Mouse (Mus musculus): ENCODE measurements around the gene Slc25a4. TPM values are rescaled to one million over a fixed set of nuclear protein-coding genes. Genes with fewer than 3 reads are reported as not detected.
A peak's percentile ranks its signal among the peaks of the same experiment; 100 is the strongest.

Slc25a4 gene
- 80.7 and 87.4 TPM in 2 replicates for polyA plus RNA-seq (2015; fragmentation: Nextera tagmentation; extraction: Ambion mirVana)

DNA sequence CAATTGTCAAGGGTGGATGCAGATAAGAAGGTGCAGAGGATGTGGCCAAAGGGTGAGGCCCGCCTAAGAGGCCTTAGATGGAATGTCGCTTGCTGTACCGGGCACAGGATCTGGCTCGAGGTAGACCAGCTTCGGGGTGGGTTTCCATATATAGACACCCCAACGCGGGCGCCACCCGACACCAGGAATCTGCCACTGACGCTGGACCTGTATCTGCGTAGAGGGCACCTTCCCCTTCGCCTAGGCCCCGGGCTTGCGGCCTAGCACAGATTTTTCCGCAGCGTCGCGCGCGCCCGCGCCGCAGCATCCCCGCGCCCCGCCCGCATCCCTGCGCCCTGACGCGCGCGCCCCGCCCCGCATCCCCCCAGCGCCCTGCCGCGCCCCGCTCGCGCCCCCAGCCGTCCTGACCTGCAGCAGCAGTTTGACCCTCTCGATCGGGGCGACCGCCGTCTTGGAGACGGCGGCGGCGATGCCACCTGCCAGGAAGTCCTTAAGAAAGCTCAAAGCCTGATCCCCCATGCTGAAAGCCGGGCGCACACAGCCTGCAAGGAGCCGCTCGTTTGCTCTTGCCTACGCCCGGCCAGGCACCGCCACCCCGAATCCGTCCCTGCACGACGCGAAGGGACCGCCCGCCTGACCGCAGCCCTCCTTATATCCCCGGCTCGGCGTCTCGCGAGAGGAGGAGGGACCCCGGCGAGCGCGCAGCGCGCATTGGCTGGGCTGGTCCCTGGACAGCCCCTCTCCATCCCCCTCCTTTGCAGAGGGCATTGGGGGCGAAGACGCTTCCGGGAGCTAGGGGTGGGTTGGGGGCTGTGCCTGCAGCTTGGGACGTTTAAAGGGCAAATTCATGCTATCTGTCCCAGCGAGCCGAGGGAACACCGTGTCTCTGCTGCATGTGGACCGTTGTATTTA is at the start of gene Slc25a4:
Gene Slc25a4 (minus strand): TSS at position 881 of the 912 bp plus-strand sequence.
- Histone ChIP-seq H3K27me3 (peaks cover 16% of the 10 kb centered on the region), H3K36me3 (replicated peaks) (peaks cover 5% of the 10 kb centered on the region; the same call in 1 of the 2 replicates), H3K9me3 (replicated peaks) (no peaks in the 10 kb centered on the region), H3K27ac (replicated peaks) (peak within 1 kb of the TSS; percentile 57; the same call in 1 of the 2 replicates), H3K4me2 (peak within 1 kb of the TSS; percentile 80), H3K4me3 (replicated peaks) (peak within 1 kb of the TSS; percentile 66), H3K4me1 (replicated peaks) (peaks cover 28% of the 10 kb centered on the region), H3K9ac (peak within 1 kb of the TSS; percentile 51)
- peak; percentile 89 for ATAC-seq (ENCODE audit: insufficient read depth)
- under 1% methylated on average over 84 of the region's 84 CpGs for WGBS (ENCODE audit: insufficient replicate concordance)

- no peak for ATAC-seq (ENCODE audit: insufficient read depth)
Observed at GRCm38 (mm10) chr8:46257921-46258682, 47.0 kb upstream of the Slc25a4 start.

DNA sequence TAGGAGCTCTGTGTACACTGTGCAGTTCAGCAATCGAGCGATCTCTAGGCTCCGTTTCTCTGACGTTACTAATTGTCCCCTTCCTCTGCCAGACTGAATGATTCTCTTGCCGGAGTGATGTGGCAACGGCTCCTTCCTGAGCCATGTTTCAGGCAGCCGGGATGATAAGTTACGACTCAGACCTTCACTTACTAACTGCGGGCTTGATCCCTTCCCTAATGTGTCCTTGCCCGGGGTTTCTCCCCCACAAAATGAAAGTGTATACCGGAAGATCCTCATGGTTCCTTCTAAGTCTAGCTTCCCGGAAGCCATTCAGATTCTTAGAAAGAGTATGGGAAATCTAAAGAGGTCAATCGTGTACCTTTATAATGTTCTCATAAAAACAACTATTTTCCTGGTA is 41.4 kb upstream of the Slc25a4 start:
- WGBS (ENCODE audit: insufficient replicate concordance): 54% methylated on average over 13 of the region's 13 CpGs
- H3K4me2 ChIP-seq: no peak overlapping the region

More at GRCm38 (mm10) chr8:46257921-46258682, 47.0 kb upstream of the Slc25a4 start:
- H3K27ac ChIP-seq (replicated peaks): no peak overlapping the region
- 50% methylated on average over 19 of the region's 19 CpGs for WGBS (ENCODE audit: insufficient replicate concordance)
- H3K36me3 ChIP-seq (replicated peaks): no peaks in the 10 kb centered on the region
- H3K9me3 ChIP-seq (replicated peaks): no peaks in the 10 kb centered on the region
- H3K9ac ChIP-seq: no peak overlapping the region
- H3K27me3 ChIP-seq: 0 out of 2 replicates have a peak, but pooled peaks cover 5% of the 10 kb centered on the region
- no peak overlapping the region for H3K4me3 ChIP-seq (replicated peaks)
- no peak overlapping the region for H3K4me2 ChIP-seq
- no peaks in the 10 kb centered on the region for H3K4me1 ChIP-seq (replicated peaks)

GRCm38 (mm10) chr8:46251561-46251960 is 40.5 kb upstream of the Slc25a4 start:
- no peak overlapping the region for H3K4me2 ChIP-seq
- no peak for ATAC-seq (ENCODE audit: insufficient read depth)
- H3K27ac ChIP-seq (replicated peaks): no peak overlapping the region
- WGBS (ENCODE audit: insufficient replicate concordance): 51% methylated on average over 10 of the region's 10 CpGs
- no peaks in the 10 kb centered on the region for H3K4me1 ChIP-seq (replicated peaks)
- no peaks in the 10 kb centered on the region for H3K36me3 ChIP-seq (replicated peaks)
- H3K27me3 ChIP-seq: no peaks in the 10 kb centered on the region
- no peak overlapping the region for H3K9ac ChIP-seq
- no peaks in the 10 kb centered on the region for H3K9me3 ChIP-seq (replicated peaks)
- H3K4me3 ChIP-seq (replicated peaks): no peak overlapping the region

More for the DNA sequence above, 41.4 kb upstream of the Slc25a4 start:
- H3K36me3 ChIP-seq (replicated peaks): no peaks in the 10 kb centered on the region
- no peak for ATAC-seq (ENCODE audit: insufficient read depth)
- no peak overlapping the region for H3K4me3 ChIP-seq (replicated peaks)
- H3K27me3 ChIP-seq: no peaks in the 10 kb centered on the region
- no peak overlapping the region for H3K27ac ChIP-seq (replicated peaks)
- H3K9me3 ChIP-seq (replicated peaks): no peaks in the 10 kb centered on the region
- H3K4me1 ChIP-seq (replicated peaks): no peaks in the 10 kb centered on the region
- H3K9ac ChIP-seq: no peak overlapping the region

DNA sequence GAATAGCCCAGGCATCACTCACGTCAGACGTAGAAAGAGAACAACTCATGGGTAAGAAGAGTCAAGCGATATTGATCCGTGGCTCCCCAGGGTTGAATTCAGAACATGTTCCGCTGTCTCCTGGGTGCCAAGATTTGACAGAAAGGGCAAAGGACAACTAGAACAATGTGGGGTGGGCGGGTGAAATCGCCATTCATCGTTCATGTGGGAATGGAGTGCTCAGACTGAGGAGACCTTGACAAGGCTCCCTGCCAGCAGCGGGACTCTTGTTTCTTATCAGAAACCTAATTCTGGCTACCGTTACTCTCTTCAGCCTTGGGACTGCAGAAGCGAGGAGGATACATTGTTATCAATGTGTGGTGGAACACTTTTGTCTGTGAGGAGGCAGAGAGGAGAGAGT is 35.3 kb upstream of the Slc25a4 start:
- Histone ChIP-seq H3K9ac (no peak overlapping the region), H3K27ac (replicated peaks) (no peak overlapping the region), H3K4me3 (replicated peaks) (no peak overlapping the region), H3K27me3 (no peaks in the 10 kb centered on the region), H3K4me2 (no peak overlapping the region), H3K9me3 (replicated peaks) (no peaks in the 10 kb centered on the region), H3K36me3 (replicated peaks) (no peaks in the 10 kb centered on the region), H3K4me1 (replicated peaks) (no peaks in the 10 kb centered on the region)
- 38% methylated on average over 11 of the region's 11 CpGs for WGBS (ENCODE audit: insufficient replicate concordance)
- no peak for ATAC-seq (ENCODE audit: insufficient read depth)

GRCm38 (mm10) chr8:46242946-46243345 is 31.9 kb upstream of the Slc25a4 start:
- H3K4me2 ChIP-seq: no peak overlapping the region
- H3K36me3 ChIP-seq (replicated peaks): no peaks in the 10 kb centered on the region
- WGBS (ENCODE audit: insufficient replicate concordance): 56% methylated on average over 7 of the region's 7 CpGs
- no peaks in the 10 kb centered on the region for H3K4me1 ChIP-seq (replicated peaks)
- ATAC-seq (ENCODE audit: insufficient read depth): no peak
- H3K9me3 ChIP-seq (replicated peaks): no peaks in the 10 kb centered on the region
- H3K4me3 ChIP-seq (replicated peaks): no peak overlapping the region
- peaks cover 6% of the 10 kb centered on the region; the same call in 1 of the 2 replicates for H3K27me3 ChIP-seq
- H3K27ac ChIP-seq (replicated peaks): no peak overlapping the region
- H3K9ac ChIP-seq: no peak overlapping the region

- no peak for ATAC-seq (ENCODE audit: insufficient read depth)
- Histone ChIP-seq H3K4me1 (replicated peaks) (0 out of 2 replicates have a peak, but pooled peaks cover 1% of the 10 kb centered on the region), H3K27me3 (peaks cover 6% of the 10 kb centered on the region; the same call in 1 of the 2 replicates), H3K9ac (no peak overlapping the region), H3K36me3 (replicated peaks) (no peaks in the 10 kb centered on the region), H3K9me3 (replicated peaks) (no peaks in the 10 kb centered on the region), H3K27ac (replicated peaks) (no peak overlapping the region), H3K4me2 (no peak overlapping the region), H3K4me3 (replicated peaks) (no peak overlapping the region)
- WGBS (ENCODE audit: insufficient replicate concordance): 30% methylated on average over 13 of the region's 13 CpGs
Observed at GRCm38 (mm10) chr8:46241568-46242374, 30.7 kb upstream of the Slc25a4 start.

DNA sequence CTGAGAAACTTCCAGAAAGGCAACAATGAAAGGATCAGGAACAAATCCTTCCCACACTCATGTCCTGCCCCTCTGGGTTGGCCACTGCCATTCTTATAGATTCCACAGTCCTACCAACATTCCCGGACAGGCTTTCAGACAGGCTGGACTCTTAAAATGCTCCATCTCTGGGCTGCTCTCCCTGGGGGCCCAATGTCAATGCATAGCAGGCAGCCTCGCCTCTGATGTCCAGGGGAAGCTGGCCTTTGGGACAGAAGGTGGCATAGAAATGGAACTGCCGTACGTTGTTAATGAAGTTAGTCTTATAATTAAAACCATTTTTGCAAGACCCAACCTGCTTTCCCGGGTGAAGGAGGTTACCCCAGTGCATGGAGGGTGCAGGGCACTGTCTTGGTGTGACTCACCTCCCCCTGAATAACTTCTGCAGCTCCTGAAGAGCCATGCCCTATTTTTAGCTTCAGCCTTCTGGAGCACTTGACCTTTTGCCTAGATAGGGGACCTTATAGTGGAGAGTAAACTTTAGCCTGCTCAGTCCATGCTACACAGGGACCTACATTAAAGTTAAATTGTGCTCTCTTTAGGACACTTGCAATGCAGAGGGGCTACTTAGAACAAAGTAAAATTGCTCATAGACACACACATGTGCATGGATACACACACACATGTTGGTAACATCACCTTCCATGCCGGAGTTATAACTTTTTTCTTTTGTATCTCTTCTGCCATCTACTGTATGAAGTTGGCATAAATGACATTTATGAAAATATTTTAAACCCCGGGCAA is 25.5 kb upstream of the Slc25a4 start:
- H3K9me3 ChIP-seq (replicated peaks): no peaks in the 10 kb centered on the region
- ATAC-seq (ENCODE audit: insufficient read depth): no peak
- H3K4me3 ChIP-seq (replicated peaks): no peak overlapping the region

DNA sequence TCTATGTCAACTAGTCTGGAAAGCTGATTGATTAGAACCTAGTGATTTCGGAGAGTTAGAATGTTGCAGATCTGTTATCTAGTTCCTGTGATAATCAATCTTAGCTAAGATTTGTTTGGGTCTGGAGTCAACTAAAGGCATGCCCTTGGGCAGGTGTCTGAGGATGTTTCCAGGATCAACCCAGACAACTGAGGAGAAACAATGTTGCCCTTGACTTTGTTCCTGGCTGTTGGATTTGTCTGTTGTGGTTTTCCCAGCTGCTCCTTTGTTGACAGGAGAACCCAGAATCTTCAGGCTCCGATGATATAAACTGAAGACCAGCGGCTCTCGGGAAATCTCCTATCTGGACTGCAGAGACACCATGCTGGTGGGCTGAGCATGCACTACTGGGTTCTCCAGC is 23.7 kb upstream of the Slc25a4 start:
- 63% methylated on average over 4 of the region's 4 CpGs for WGBS (ENCODE audit: insufficient replicate concordance)
- H3K27ac ChIP-seq (replicated peaks): no peak overlapping the region
- H3K9ac ChIP-seq: no peak overlapping the region
- H3K36me3 ChIP-seq (replicated peaks): no peaks in the 10 kb centered on the region
- H3K4me3 ChIP-seq (replicated peaks): no peak overlapping the region
- ATAC-seq (ENCODE audit: insufficient read depth): no peak
- H3K4me2 ChIP-seq: no peak overlapping the region
- H3K9me3 ChIP-seq (replicated peaks): no peaks in the 10 kb centered on the region
- peaks cover 8% of the 10 kb centered on the region; the same call in 1 of the 2 replicates for H3K27me3 ChIP-seq
- 0 out of 2 replicates have a peak, but pooled peaks cover 6% of the 10 kb centered on the region for H3K4me1 ChIP-seq (replicated peaks)

More for the DNA sequence above, 25.5 kb upstream of the Slc25a4 start:
- Histone ChIP-seq H3K36me3 (replicated peaks) (no peaks in the 10 kb centered on the region), H3K27ac (replicated peaks) (no peak overlapping the region), H3K27me3 (peaks cover 11% of the 10 kb centered on the region; the same call in 1 of the 2 replicates), H3K4me1 (replicated peaks) (0 out of 2 replicates have a peak, but pooled peaks cover 6% of the 10 kb centered on the region), H3K9ac (no peak overlapping the region), H3K4me2 (no peak overlapping the region)
- 49% methylated on average over 7 of the region's 7 CpGs for WGBS (ENCODE audit: insufficient replicate concordance)

GRCm38 (mm10) chr8:46232798-46233197 is 21.7 kb upstream of the Slc25a4 start:
- H3K4me1 ChIP-seq (replicated peaks): 0 out of 2 replicates have a peak, but pooled peaks cover 6% of the 10 kb centered on the region
- no peak overlapping the region for H3K4me3 ChIP-seq (replicated peaks)
- no peak overlapping the region for H3K4me2 ChIP-seq
- no peak for ATAC-seq (ENCODE audit: insufficient read depth)
- no peak overlapping the region for H3K9ac ChIP-seq
- H3K27ac ChIP-seq (replicated peaks): no peak overlapping the region
- WGBS (ENCODE audit: insufficient replicate concordance): 58% methylated on average over 8 of the region's 8 CpGs
- H3K36me3 ChIP-seq (replicated peaks): no peaks in the 10 kb centered on the region
- H3K9me3 ChIP-seq (replicated peaks): no peaks in the 10 kb centered on the region
- H3K27me3 ChIP-seq: peaks cover 4% of the 10 kb centered on the region; the same call in 1 of the 2 replicates
